Mouse (Mus musculus) limb, embryonic 15.5 days (tissue): ENCODE results near the gene Aox4. TPM values are rescaled to one million over a fixed set of nuclear protein-coding genes. Genes with fewer than 3 reads are reported as not detected.

Experiments used
- ATAC-seq: fragments of 200-750 bp; cut with Nextera tagmentation; 2 replicates; pipeline ENCODE4 v1.8.0; 2017; ENCODE audit warnings: low read depth, moderate TSS enrichment; ENCODE audit not compliant: insufficient number of reproducible peaks, low FRiP score, low TSS enrichment
- H3K27ac ChIP-seq: fragments of 300-500 bp; sonication (generic); 2 replicates; pipeline ENCODE4 v1.5.1; 2015; ENCODE audit warnings: moderate library complexity, mild to moderate bottlenecking, inconsistent platforms
- H3K27me3 ChIP-seq: fragments of 300-500 bp; sonication (generic); 2 replicates; pipeline ENCODE4 v1.6.1; 2015; ENCODE audit warnings: inconsistent platforms
- H3K36me3 ChIP-seq: fragments of 300-500 bp; sonication (generic); 2 replicates; pipeline ENCODE4 v1.6.1; 2015; ENCODE audit warnings: inconsistent platforms
- H3K4me1 ChIP-seq: fragments of 300-500 bp; sonication (generic); 2 replicates; pipeline ENCODE4 v1.6.1; 2015; ENCODE audit warnings: inconsistent platforms
- H3K4me2 ChIP-seq: fragments of 300-500 bp; sonication (generic); 2 replicates; pipeline ENCODE4 v1.6.1; 2015; ENCODE audit warnings: mild to moderate bottlenecking, inconsistent platforms
- H3K4me3 ChIP-seq: fragments of 300-500 bp; sonication (generic); 2 replicates; pipeline ENCODE4 v1.5.1; 2015; ENCODE audit warnings: mild to moderate bottlenecking, inconsistent platforms
- H3K9ac ChIP-seq: fragments of 300-500 bp; sonication (generic); 2 replicates; pipeline ENCODE4 v1.6.1; 2015; ENCODE audit warnings: inconsistent platforms
- H3K9me3 ChIP-seq: fragments of 300-500 bp; sonication (generic); 2 replicates; pipeline ENCODE4 v1.6.1; 2016; ENCODE audit warnings: inconsistent platforms
- WGBS: fragments of 180-500 bp; shearing (Covaris S2); methylation state at CpG from one replicate; pipeline ENCODE4 v1.1.7; 2015; 5-methylcytosine and 5-hydroxymethylcytosine counted together
- polyA plus RNA-seq: library from polyadenylated mRNA; unstranded; fragments of >200 nt; fragmentation: Nextera tagmentation; extraction: Ambion mirVana; gene quantifications from 2 replicates; pipeline ENCODE4 v1.2.1, GENCODE M21; 2015

The Aox4 gene
- polyA plus RNA-seq, 1 experiment from 2014 or later, result 30.7 TPM

DNA sequence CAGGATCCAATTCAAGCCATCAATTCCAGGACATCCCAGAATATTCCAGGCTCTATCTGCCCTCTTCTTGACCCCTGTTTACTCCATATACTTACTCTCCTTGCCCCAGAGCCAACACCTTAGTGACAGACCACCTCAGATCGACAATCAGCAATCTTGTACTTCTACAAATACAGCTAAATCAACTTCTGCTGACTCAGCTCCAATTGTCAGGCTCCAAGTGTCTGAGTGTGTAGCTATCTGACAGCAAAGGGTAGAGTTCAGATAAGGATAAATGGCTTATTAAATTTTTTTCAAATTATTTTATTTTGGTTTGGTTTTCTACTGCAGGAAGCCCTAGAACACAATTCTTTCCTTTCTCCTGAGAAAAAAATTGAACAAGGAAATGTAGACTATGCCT, 38.3 kb downstream of the Aox4 start:
- WGBS, result 81% methylated on average over 1 of the region's 1 CpGs
- H3K36me3 ChIP-seq, result no peaks in the 10 kb centered on the region
- H3K4me1 ChIP-seq, result no peaks in the 10 kb centered on the region
- H3K9me3 ChIP-seq, result no peaks in the 10 kb centered on the region
- H3K27ac ChIP-seq, result no peak overlapping the region
- H3K4me2 ChIP-seq, result no peak overlapping the region
- no peaks in the 10 kb centered on the region for H3K27me3 ChIP-seq
- no peak overlapping the region for H3K9ac ChIP-seq
- no peak for ATAC-seq
- H3K4me3 ChIP-seq, result no peak overlapping the region

DNA sequence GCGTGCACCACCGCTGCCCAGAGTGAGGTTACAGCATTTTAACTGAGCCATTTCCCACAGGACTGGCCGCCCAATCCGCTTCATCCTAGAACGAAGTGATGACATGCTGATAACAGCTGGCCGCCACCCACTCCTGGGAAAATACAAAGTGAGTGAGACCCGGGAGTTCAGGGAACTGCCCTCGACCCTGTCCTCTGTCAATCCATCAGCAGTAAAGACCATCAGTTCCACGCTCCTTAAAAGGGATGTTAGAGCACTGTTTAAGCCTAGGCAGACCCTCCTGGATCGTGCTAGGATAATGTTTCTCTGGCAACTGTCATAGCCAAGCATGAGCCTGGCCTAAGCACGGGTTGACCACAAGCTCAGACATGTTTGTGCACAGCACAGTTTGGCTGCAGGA, 43.3 kb downstream of the Aox4 start:
- no peak overlapping the region for H3K4me2 ChIP-seq
- no peaks in the 10 kb centered on the region for H3K9me3 ChIP-seq
- no peaks in the 10 kb centered on the region for H3K4me1 ChIP-seq
- no peaks in the 10 kb centered on the region for H3K36me3 ChIP-seq
- no peak overlapping the region for H3K27ac ChIP-seq
- no peak overlapping the region for H3K4me3 ChIP-seq
- no peak for ATAC-seq
- no peaks in the 10 kb centered on the region for H3K27me3 ChIP-seq
- no peak overlapping the region for H3K9ac ChIP-seq
- 64% methylated on average over 11 of the region's 11 CpGs for WGBS

DNA sequence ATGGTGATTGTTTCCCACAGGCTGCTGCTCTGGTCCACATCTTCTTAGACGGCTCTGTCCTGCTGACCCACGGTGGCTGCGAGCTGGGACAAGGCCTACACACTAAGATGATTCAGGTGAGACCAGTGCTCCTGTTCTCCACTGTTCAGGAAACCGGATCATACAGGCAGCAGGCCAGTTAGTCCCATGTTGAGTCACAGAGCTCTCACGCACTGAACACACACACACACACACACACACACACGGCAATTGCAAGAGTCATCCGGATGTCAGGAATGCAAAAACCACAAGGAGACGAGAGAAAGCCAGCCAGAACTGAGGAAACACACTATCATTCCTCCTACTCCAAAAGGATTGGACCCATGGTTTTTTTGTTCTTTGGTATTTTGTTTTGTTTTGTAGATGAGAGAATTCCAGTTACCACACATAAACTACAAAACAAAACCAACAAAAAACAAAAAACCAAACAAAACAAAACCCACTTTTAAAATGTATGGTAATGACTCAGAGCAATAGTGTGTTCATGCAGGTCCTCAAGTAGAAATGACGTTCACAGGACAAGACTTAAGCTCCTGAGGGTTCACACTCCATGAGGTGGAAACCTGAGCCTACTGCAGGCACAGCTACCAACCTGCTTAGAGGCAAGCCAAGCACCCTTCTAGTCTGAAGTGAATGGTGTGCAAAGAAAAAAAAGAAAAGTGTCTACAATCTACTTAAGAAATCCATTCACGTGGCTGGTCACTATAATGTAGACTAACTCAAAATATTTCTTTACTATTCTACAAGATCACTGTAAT, 47.2 kb downstream of the Aox4 start:
- WGBS, result 71% methylated on average over 10 of the region's 10 CpGs
- H3K4me1 ChIP-seq, result 0 out of 2 replicates have a peak, but pooled peaks cover 4% of the 10 kb centered on the region

DNA sequence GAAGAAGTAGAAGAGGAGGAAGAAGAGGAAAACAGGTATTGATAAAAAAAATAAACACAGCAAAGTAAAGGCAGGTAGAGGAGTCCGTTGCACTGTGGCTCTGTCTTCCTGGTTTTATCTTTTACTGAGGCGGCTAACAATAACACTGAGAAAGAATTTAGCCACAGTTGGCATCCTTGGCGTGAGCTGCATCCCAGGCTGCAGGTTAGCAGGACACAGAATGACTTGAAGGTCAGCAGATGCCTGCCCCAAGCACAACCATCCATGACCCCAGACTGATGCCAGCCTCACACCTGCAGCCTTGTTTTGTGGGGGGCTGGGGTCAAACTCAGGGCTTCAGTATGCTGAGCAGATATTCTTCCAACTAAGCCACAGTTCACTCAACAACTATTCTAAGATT, 50.1 kb downstream of the Aox4 start:
- WGBS, result 65% methylated on average over 3 of the region's 3 CpGs
- Histone ChIP-seq H3K27ac (no peak overlapping the region), H3K4me2 (no peak overlapping the region), H3K9ac (no peak overlapping the region), H3K4me3 (no peak overlapping the region), H3K9me3 (no peaks in the 10 kb centered on the region), H3K36me3 (no peaks in the 10 kb centered on the region), H3K27me3 (no peaks in the 10 kb centered on the region), H3K4me1 (0 out of 2 replicates have a peak, but pooled peaks cover 4% of the 10 kb centered on the region)
- no peak for ATAC-seq

More for the DNA sequence above, 47.2 kb downstream of the Aox4 start:
- Histone ChIP-seq H3K9me3 (no peaks in the 10 kb centered on the region), H3K27me3 (no peaks in the 10 kb centered on the region), H3K4me2 (no peak overlapping the region), H3K4me3 (no peak overlapping the region), H3K36me3 (no peaks in the 10 kb centered on the region), H3K9ac (no peak overlapping the region), H3K27ac (no peak overlapping the region)
- no peak for ATAC-seq

DNA sequence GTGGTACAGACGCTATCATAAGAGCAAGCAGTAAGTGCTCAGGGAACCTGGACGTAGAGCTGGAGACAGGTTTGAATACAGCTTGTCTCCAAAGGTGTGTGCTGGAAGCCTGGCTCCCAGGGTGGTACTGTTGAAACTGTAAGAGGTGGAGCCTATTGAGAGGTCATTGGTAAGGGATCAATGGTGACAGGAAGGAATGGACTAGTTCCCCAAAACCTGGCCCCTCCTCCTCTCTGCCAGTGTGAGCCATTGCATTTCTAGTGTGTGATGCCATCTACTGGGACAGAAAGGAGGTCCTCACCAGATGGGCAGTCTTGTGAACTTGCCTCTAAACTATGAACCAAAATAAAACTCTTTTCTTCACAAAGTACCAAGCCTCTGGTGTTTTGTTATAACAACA, 58.0 kb downstream of the Aox4 start:
- Histone ChIP-seq H3K4me2 (no peak overlapping the region), H3K9me3 (no peaks in the 10 kb centered on the region), H3K9ac (no peak overlapping the region), H3K27ac (no peak overlapping the region), H3K27me3 (no peaks in the 10 kb centered on the region), H3K4me3 (no peak overlapping the region), H3K36me3 (no peaks in the 10 kb centered on the region), H3K4me1 (no peaks in the 10 kb centered on the region)
- ATAC-seq, result no peak
- WGBS, result 82% methylated on average over 2 of the region's 2 CpGs

DNA sequence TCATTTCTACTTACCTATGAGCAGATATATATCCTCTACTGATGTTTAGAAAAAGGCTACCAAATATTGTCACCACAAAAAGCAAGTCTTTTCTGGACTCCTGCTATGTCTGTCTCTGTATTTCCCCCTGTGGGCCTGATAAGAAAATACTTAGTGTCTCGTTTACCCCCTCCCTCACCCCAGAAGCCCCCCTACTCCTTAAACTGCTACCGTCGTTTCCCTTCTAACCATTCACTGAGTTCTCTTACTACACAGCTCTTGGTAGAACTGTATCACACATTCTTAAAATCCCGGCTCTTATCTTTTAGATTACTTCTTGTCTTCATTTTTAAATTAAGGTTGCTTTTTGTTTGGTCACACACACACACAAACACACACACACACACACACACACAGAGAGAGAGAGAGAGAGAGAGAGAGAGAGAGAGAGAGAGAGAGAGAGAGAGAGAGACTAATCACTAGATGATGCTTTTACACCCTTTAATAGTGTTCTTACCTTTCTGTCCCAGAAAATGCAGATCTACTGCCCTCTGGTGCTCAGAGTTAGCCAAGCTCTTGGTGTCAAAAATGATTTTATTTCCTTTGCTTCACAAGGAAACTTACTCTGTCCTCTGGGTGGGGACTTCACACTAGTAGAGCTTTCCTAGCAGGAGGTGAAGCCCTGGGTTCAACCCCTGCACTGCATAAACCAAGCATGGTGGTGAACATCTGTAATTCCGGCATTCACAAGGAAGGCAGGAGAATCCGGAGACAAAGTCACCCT, 60.8 kb downstream of the Aox4 start:
- no peak for ATAC-seq
- peaks cover 2% of the 10 kb centered on the region; the same call in 1 of the 2 replicates for H3K4me1 ChIP-seq
- H3K36me3 ChIP-seq, result no peaks in the 10 kb centered on the region
- no peak overlapping the region for H3K27ac ChIP-seq
- H3K4me3 ChIP-seq, result no peak overlapping the region
- 62% methylated on average over 6 of the region's 6 CpGs for WGBS
- no peaks in the 10 kb centered on the region for H3K27me3 ChIP-seq
- H3K9ac ChIP-seq, result no peak overlapping the region
- H3K9me3 ChIP-seq, result no peaks in the 10 kb centered on the region
- no peak overlapping the region for H3K4me2 ChIP-seq

DNA sequence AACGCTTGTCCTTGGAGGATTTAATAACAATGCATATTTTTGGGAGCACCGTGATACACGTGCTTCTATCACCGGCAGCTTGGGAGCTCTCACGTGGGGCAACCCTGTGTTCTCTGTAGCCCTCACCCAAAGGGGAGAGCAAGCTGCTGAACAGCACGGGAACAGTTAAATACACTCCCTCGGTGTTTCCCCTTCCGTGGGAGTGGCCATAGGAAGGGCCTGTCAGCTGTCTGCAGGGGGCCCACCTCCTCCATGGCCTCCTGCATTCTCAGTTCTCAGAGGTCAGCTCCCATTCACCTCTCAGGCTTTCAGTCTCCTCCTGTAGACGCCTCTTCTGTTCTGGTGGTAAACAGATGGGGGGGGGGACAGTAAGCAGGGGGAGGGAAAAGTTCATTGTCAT, 65.7 kb downstream of the Aox4 start:
- H3K27me3 ChIP-seq, result no peaks in the 10 kb centered on the region
- ATAC-seq, result no peak
- peaks cover 2% of the 10 kb centered on the region; the same call in 1 of the 2 replicates for H3K4me1 ChIP-seq
- H3K9ac ChIP-seq, result no peak overlapping the region
- no peak overlapping the region for H3K27ac ChIP-seq
- no peaks in the 10 kb centered on the region for H3K9me3 ChIP-seq
- WGBS, result 36% methylated on average over 9 of the region's 9 CpGs
- H3K36me3 ChIP-seq, result no peaks in the 10 kb centered on the region
- H3K4me3 ChIP-seq, result no peak overlapping the region
- no peak overlapping the region for H3K4me2 ChIP-seq

DNA sequence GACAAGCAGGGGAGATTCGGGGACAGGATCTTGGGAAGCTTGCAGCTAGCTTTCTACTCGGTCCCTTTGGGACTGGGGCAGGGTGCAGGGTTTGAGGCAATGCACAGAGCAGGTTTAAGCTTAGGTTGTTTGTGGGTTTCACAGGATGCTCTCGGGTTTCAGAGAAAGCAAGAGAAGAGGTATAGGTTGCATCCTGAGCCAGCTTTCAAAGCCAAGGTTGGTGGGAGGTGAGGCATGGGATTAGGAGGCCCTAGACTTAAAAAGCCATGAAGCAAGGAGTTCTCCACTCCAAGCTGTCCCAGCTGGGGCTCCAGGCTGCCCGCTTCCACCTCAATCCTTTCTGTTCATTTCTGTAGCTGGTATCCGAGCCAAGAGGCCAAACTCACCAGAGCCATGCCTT, 67.8 kb downstream of the Aox4 start, which contains the start of gene Aox2:
TSS of gene Aox2 (plus strand) at position 301 of the 400 bp plus-strand sequence.
- Histone ChIP-seq H3K36me3 (no peaks in the 10 kb centered on the region), H3K27me3 (no peaks in the 10 kb centered on the region), H3K9me3 (no peaks in the 10 kb centered on the region), H3K4me1 (peaks cover 2% of the 10 kb centered on the region; the same call in 1 of the 2 replicates), H3K4me2 (no peak within 1 kb of the TSS), H3K4me3 (no peak within 1 kb of the TSS), H3K27ac (no peak within 1 kb of the TSS), H3K9ac (no peak within 1 kb of the TSS)
- 63% methylated on average over 5 of the region's 5 CpGs for WGBS
- ATAC-seq, result no peak

DNA sequence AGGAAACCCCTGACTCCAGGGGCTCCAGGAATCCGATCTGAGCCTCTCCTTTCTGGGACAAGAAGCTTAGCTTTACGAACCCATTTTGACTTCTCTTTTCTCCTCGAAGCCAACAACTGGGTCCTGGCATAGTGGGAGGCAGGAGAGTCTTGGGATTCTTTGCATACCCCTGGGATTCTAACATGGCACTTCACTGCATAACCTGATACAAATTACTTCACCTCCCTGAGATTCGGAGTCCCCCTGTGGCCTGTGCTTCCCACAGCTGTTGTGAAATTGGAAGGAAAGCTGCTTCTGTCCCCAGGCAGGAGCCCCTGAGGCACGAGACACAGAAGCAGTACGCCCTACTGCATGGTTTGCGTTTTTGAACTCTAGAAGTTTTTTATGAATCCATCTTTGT, 68.3 kb downstream of the Aox4 start:
- no peak overlapping the region for H3K27ac ChIP-seq
- no peak for ATAC-seq
- 48% methylated on average over 7 of the region's 7 CpGs for WGBS

DNA sequence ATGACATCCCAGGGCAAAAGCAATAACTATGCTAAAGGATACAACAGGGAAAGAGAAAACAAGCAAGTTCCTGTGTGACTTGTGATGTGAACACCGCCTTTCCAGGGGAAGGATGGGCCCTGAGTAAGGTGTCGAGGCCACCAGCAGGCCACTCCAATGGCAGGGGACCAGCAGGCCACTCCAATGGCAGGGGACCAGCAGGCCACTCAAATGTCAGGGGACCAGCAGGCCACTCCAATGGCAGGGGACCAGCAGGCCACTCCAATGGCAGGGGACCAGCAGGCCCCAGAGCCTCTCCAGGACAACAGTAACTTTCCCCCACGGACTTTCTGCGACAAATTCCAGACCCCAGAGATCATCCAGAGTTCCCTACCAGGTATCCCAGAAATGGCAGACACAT, 70.2 kb downstream of the Aox4 start:
- Histone ChIP-seq H3K27me3 (no peaks in the 10 kb centered on the region), H3K4me1 (peaks cover 2% of the 10 kb centered on the region; the same call in 1 of the 2 replicates), H3K4me3 (no peak overlapping the region), H3K9me3 (no peaks in the 10 kb centered on the region), H3K36me3 (no peaks in the 10 kb centered on the region), H3K4me2 (no peak overlapping the region), H3K27ac (no peak overlapping the region), H3K9ac (no peak overlapping the region)
- 69% methylated on average over 4 of the region's 4 CpGs for WGBS
- ATAC-seq, result no peak

More for the DNA sequence above, 68.3 kb downstream of the Aox4 start:
- Histone ChIP-seq H3K9me3 (no peaks in the 10 kb centered on the region), H3K9ac (no peak overlapping the region), H3K27me3 (no peaks in the 10 kb centered on the region), H3K4me3 (no peak overlapping the region), H3K36me3 (no peaks in the 10 kb centered on the region), H3K4me2 (no peak overlapping the region), H3K4me1 (peaks cover 2% of the 10 kb centered on the region; the same call in 1 of the 2 replicates)

DNA sequence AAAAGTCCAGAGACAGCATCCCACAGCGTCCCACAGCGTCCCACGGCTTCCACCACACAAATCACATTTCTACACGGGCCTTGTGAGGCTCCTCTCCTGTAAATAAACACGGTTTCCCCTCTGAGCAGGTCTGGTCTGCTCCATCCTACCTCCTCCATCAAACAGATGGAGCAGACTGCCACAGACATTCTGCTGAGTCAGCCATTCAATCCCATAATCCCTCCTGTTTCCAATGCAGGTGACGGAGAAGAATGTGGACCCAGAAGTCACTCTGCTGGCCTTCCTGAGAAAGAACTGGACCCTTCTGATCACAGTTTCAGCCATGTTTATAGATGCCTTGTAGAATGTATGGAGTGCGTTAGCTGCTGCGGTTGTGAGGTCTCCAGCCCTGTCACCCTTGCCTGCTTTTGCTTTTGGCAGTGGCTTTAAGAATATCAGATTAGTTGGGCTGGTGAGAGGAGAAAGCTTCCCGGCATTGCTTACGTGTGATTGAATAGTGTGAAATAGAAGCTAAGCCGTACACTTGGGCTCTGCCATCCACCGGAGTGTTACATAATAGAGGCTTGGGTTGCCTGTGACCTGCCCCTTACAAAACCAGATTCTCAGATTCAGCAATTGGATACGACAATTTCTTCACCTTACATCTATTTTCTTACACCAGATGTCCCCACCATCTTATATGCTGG, 70.9 kb downstream of the Aox4 start:
- 71% methylated on average over 13 of the region's 13 CpGs for WGBS
- H3K27me3 ChIP-seq, result no peaks in the 10 kb centered on the region
- no peaks in the 10 kb centered on the region for H3K9me3 ChIP-seq
- H3K4me3 ChIP-seq, result no peak overlapping the region
- H3K36me3 ChIP-seq, result no peaks in the 10 kb centered on the region
- no peak for ATAC-seq
- no peak overlapping the region for H3K4me2 ChIP-seq
- H3K27ac ChIP-seq, result no peak overlapping the region
- no peaks in the 10 kb centered on the region for H3K4me1 ChIP-seq
- no peak overlapping the region for H3K9ac ChIP-seq

DNA sequence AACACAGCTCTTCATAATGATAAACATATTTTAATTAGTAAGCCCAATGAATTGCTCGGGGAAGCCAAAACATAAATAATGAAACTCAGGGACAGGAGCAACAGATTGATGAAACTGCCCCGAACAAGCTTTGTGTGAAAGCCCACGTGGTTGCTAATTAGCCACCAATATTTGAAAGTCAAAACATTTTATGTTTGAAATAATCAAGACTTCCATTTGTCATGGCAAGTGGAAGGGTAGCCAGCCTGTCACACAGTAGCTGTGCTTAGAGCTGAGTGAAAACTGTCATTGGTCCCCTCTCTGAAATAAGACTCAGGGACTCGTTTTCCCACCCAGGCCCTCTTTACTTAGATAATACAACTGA, 71.4 kb downstream of the Aox4 start:
- H3K9ac ChIP-seq, result no peak overlapping the region
- H3K27me3 ChIP-seq, result no peaks in the 10 kb centered on the region
- no peaks in the 10 kb centered on the region for H3K9me3 ChIP-seq
- no peaks in the 10 kb centered on the region for H3K4me1 ChIP-seq
- H3K4me2 ChIP-seq, result no peak overlapping the region
- H3K36me3 ChIP-seq, result no peaks in the 10 kb centered on the region
- WGBS, result 74% methylated on average over 4 of the region's 4 CpGs
- no peak overlapping the region for H3K27ac ChIP-seq
- ATAC-seq, result no peak
- H3K4me3 ChIP-seq, result no peak overlapping the region
